In the genomic region with DNA sequence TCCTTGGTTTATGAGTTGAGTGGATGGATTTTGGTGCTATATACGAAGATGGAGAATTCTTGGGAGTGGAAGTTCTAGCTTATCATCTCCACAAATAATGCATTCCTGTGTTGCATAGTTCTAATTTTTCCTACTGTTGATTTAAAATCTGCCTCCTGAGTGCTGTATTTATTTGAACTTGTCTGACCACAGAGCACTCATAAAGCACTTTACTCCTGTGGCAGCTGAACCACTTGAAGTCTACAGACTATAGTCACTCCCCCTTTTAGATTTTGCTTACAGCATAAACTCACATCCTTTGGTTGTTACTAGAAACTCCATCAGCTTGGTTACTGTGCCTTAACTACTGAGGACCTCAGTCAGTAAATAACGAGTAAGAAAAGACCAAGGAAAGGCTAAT, we compare ENCODE assay signal across 20 mouse cellular contexts. TPM values are rescaled to one million over a fixed set of nuclear protein-coding genes. Genes with fewer than 3 reads are reported as not detected.
"Had no signal": no experiment of that assay in that cellular context is flagged by ENCODE, and none has a peak within 500 bp of the region (broad histone marks: within the 10 kb centered on the region; RNA-seq: fewer than 3 reads in every experiment).

No protein-coding gene starts in this region.

- H3K36me3 ChIP-seq: hindbrain, embryonic 15.5 days; kidney, embryonic 15.5 days; limb, embryonic 12.5 days; limb, embryonic 15.5 days; midbrain, embryonic 10.5 days; midbrain, embryonic 13.5 days; neural tube, embryonic 13.5 days had no signal

- H3K4me1 ChIP-seq: hindbrain, embryonic 15.5 days had no signal

- H3K9ac ChIP-seq: hindbrain, embryonic 15.5 days; kidney, embryonic 15.5 days; limb, embryonic 12.5 days; limb, embryonic 15.5 days; midbrain, embryonic 13.5 days; neural tube, embryonic 13.5 days had no signal

- H3K27ac ChIP-seq: hindbrain, embryonic 15.5 days; kidney, embryonic 15.5 days; limb, embryonic 12.5 days; limb, embryonic 15.5 days; midbrain, embryonic 10.5 days; midbrain, embryonic 13.5 days; neural tube, embryonic 13.5 days had no signal

- H3K4me3 ChIP-seq: hindbrain, embryonic 15.5 days; kidney, embryonic 15.5 days; limb, embryonic 12.5 days; limb, embryonic 15.5 days; megakaryocyte, embryonic 14.5 days; midbrain, embryonic 10.5 days; midbrain, embryonic 13.5 days; myocyte; neural tube, embryonic 13.5 days had no signal

- ATAC-seq: intestine, postnatal 0 days; midbrain, embryonic 13.5 days; midbrain, embryonic 16.5 days had no signal

- H3K27me3 ChIP-seq: hindbrain, embryonic 15.5 days; limb, embryonic 12.5 days; limb, embryonic 15.5 days; megakaryocyte, embryonic 14.5 days; midbrain, embryonic 13.5 days; neural tube, embryonic 13.5 days had no signal

- H3K4me2 ChIP-seq: hindbrain, embryonic 15.5 days; kidney, embryonic 15.5 days; limb, embryonic 12.5 days; limb, embryonic 15.5 days; midbrain, embryonic 13.5 days; neural tube, embryonic 13.5 days had no signal

- DNase-seq: kidney, adult 2 months; kidney, postnatal 14 days; kidney, postnatal 4 days; left cerebral cortex, postnatal 4 days; retina, postnatal 1 day; right cerebral cortex, postnatal 25 days; spleen, adult 18-20 months; thymus, adult 18-20 months; thymus, postnatal 36 days had no signal

- H3K9me3 ChIP-seq: hindbrain, embryonic 15.5 days; kidney, embryonic 15.5 days; limb, embryonic 12.5 days; limb, embryonic 15.5 days; megakaryocyte, embryonic 14.5 days; midbrain, embryonic 10.5 days; midbrain, embryonic 13.5 days; neural tube, embryonic 13.5 days had no signal

RNA-seq across cellular contexts. Expression of a gene that starts 18.6 kb away (rescaled TPM):
- polyA plus RNA-seq: kidney, adult 2 months; myocyte; neural tube, embryonic 13.5 days had no signal
